Mouse (Mus musculus) heart, embryonic 10.5 days (tissue): ENCODE measurements around the gene Myl6. TPM values are rescaled to one million over a fixed set of nuclear protein-coding genes. Genes with fewer than 3 reads are reported as not detected.

Source experiments
- DNase-seq: peaks from one replicate; pipeline ENCODE4 v3.0.0-alpha.2; 2017; ENCODE audit warnings: low spot score
- H3K27ac ChIP-seq: fragments of 300-500 bp; sonication (generic); 2 replicates; pipeline ENCODE4 v1.5.1; 2016; ENCODE audit warnings: mild to moderate bottlenecking
- H3K27me3 ChIP-seq: fragments of 300-500 bp; sonication (generic); 2 replicates; pipeline ENCODE4 v1.6.1; 2016; ENCODE audit warnings: mild to moderate bottlenecking; ENCODE audit not compliant: poor library complexity, insufficient read depth, severe bottlenecking
- H3K36me3 ChIP-seq: fragments of 300-500 bp; sonication (generic); 2 replicates; pipeline ENCODE4 v1.6.1; 2016; ENCODE audit warnings: mild to moderate bottlenecking, moderate library complexity
- H3K4me1 ChIP-seq: fragments of 300-500 bp; sonication (generic); 2 replicates; pipeline ENCODE4 v1.6.1; 2016; ENCODE audit warnings: mild to moderate bottlenecking
- H3K4me3 ChIP-seq: fragments of 300-500 bp; sonication (generic); 2 replicates; pipeline ENCODE4 v1.5.1; 2016; ENCODE audit warnings: mild to moderate bottlenecking, moderate library complexity
- H3K9me3 ChIP-seq: fragments of 300-500 bp; sonication (generic); 2 replicates; pipeline ENCODE4 v1.6.1; 2016; ENCODE audit warnings: mild to moderate bottlenecking, moderate library complexity
- WGBS: fragments of 180-500 bp; shearing (Covaris S2); methylation state at CpG from one replicate; pipeline ENCODE4 v1.1.7; 2016; 5-methylcytosine and 5-hydroxymethylcytosine counted together
- polyA plus RNA-seq: library from polyadenylated mRNA; unstranded; fragments of >200 nt; fragmentation: Nextera tagmentation; extraction: Ambion mirVana; gene quantifications from 2 replicates; pipeline ENCODE4 v1.2.1, GENCODE M21; 2016

Gene Myl6
- polyA plus RNA-seq, 1 experiment from 2014 or later: 1,508 TPM

GRCm38 (mm10) chr10:128504641-128505370, 10.9 kb upstream of the Myl6 start:
- Histone ChIP-seq H3K9me3 (no peaks in the 10 kb centered on the region), H3K27ac (peak overlapping the region; percentile 17; the same call in 1 of the 2 replicates), H3K27me3 (no peaks in the 10 kb centered on the region), H3K4me3 (no peak overlapping the region), H3K36me3 (peaks cover 7% of the 10 kb centered on the region; the same call in 1 of the 2 replicates), H3K4me1 (peaks cover 13% of the 10 kb centered on the region; the same call in 1 of the 2 replicates)
- DNase-seq: no peak
- WGBS: 71% methylated on average over 9 of the region's 9 CpGs

- 73% methylated on average over 3 of the region's 3 CpGs for WGBS
- no peaks in the 10 kb centered on the region for H3K9me3 ChIP-seq
- peaks cover 4% of the 10 kb centered on the region; the same call in 1 of the 2 replicates for H3K36me3 ChIP-seq
- H3K4me3 ChIP-seq: no peak overlapping the region
- DNase-seq: no peak
- no peaks in the 10 kb centered on the region for H3K27me3 ChIP-seq
- peaks cover 18% of the 10 kb centered on the region; the same call in 1 of the 2 replicates for H3K4me1 ChIP-seq
- peak overlapping the region; percentile 17; the same call in 1 of the 2 replicates for H3K27ac ChIP-seq
Observed at GRCm38 (mm10) chr10:128504012-128504411, 10.1 kb upstream of the Myl6 start.

- H3K27ac ChIP-seq: no peak overlapping the region
- 85% methylated on average over 8 of the region's 8 CpGs for WGBS
Observed at GRCm38 (mm10) chr10:128503532-128503931, 9.6 kb upstream of the Myl6 start.

GRCm38 (mm10) chr10:128502341-128502740, 8.4 kb upstream of the Myl6 start:
- H3K27me3 ChIP-seq: no peaks in the 10 kb centered on the region
- WGBS: 71% methylated on average over 5 of the region's 5 CpGs
- no peaks in the 10 kb centered on the region for H3K9me3 ChIP-seq
- H3K4me1 ChIP-seq: peaks cover 26% of the 10 kb centered on the region
- 0 out of 2 replicates have a peak overlapping the region, but pooled peaks have one; percentile 36 for H3K27ac ChIP-seq
- no peak overlapping the region for H3K4me3 ChIP-seq
- no peak for DNase-seq
- H3K36me3 ChIP-seq: peaks cover 4% of the 10 kb centered on the region; the same call in 1 of the 2 replicates

More at GRCm38 (mm10) chr10:128503532-128503931, 9.6 kb upstream of the Myl6 start:
- Histone ChIP-seq H3K4me3 (no peak overlapping the region), H3K9me3 (no peaks in the 10 kb centered on the region), H3K36me3 (peaks cover 4% of the 10 kb centered on the region; the same call in 1 of the 2 replicates), H3K27me3 (no peaks in the 10 kb centered on the region), H3K4me1 (peaks cover 19% of the 10 kb centered on the region; the same call in 1 of the 2 replicates)
- no peak for DNase-seq

GRCm38 (mm10) chr10:128499116-128499671, 5.2 kb upstream of the Myl6 start:
- Histone ChIP-seq H3K9me3 (no peaks in the 10 kb centered on the region), H3K27me3 (no peaks in the 10 kb centered on the region), H3K4me1 (peaks cover 46% of the 10 kb centered on the region), H3K4me3 (peak overlapping the region; percentile 61), H3K36me3 (no peaks in the 10 kb centered on the region), H3K27ac (peak overlapping the region; percentile 89)
- WGBS: 2% methylated on average over 21 of the region's 21 CpGs
- no peak for DNase-seq

GRCm38 (mm10) chr10:128498590-128498989, 4.6 kb upstream of the Myl6 start, which contains the start of gene Myl6b:
Myl6b (minus strand) TSS chr10:128498685.
- WGBS: under 1% methylated on average over 27 of the region's 27 CpGs
- H3K4me1 ChIP-seq: peaks cover 46% of the 10 kb centered on the region
- H3K27ac ChIP-seq: peak within 1 kb of the TSS; percentile 89
- H3K27me3 ChIP-seq: no peaks in the 10 kb centered on the region
- peak within 1 kb of the TSS; percentile 61 for H3K4me3 ChIP-seq
- H3K36me3 ChIP-seq: no peaks in the 10 kb centered on the region
- no peaks in the 10 kb centered on the region for H3K9me3 ChIP-seq
- peak; percentile 99 for DNase-seq

- no peak for DNase-seq
- no peaks in the 10 kb centered on the region for H3K9me3 ChIP-seq
- H3K27ac ChIP-seq: no peak overlapping the region
- H3K27me3 ChIP-seq: no peaks in the 10 kb centered on the region
- 41% methylated on average over 6 of the region's 6 CpGs for WGBS
- H3K36me3 ChIP-seq: 0 out of 2 replicates have a peak, but pooled peaks cover 1% of the 10 kb centered on the region
- peaks cover 51% of the 10 kb centered on the region for H3K4me1 ChIP-seq
- H3K4me3 ChIP-seq: 0 out of 2 replicates have a peak overlapping the region, but pooled peaks have one; percentile 8
Observed at GRCm38 (mm10) chr10:128497134-128497737, 3.3 kb upstream of the Myl6 start.

- WGBS: 48% methylated on average over 6 of the region's 6 CpGs
- no peak for DNase-seq
- Histone ChIP-seq H3K4me1 (peaks cover 52% of the 10 kb centered on the region), H3K27me3 (no peaks in the 10 kb centered on the region), H3K27ac (peak overlapping the region; percentile 59), H3K9me3 (no peaks in the 10 kb centered on the region), H3K4me3 (peak overlapping the region; percentile 15; the same call in 1 of the 2 replicates), H3K36me3 (peaks cover 7% of the 10 kb centered on the region)
Observed at GRCm38 (mm10) chr10:128496509-128497077, 2.6 kb upstream of the Myl6 start.

GRCm38 (mm10) chr10:128495903-128496302, 2.0 kb upstream of the Myl6 start:
- peaks cover 59% of the 10 kb centered on the region for H3K4me1 ChIP-seq
- no peaks in the 10 kb centered on the region for H3K9me3 ChIP-seq
- H3K27me3 ChIP-seq: no peaks in the 10 kb centered on the region
- WGBS: 82% methylated on average over 4 of the region's 4 CpGs
- 0 out of 2 replicates have a peak overlapping the region, but pooled peaks have one; percentile 59 for H3K27ac ChIP-seq
- no peak for DNase-seq
- peak overlapping the region; percentile 5; the same call in 1 of the 2 replicates for H3K4me3 ChIP-seq
- peaks cover 13% of the 10 kb centered on the region for H3K36me3 ChIP-seq

GRCm38 (mm10) chr10:128495270-128495669, 1.3 kb upstream of the Myl6 start:
- peak overlapping the region; percentile 89 for H3K4me3 ChIP-seq
- DNase-seq: no peak
- peaks cover 64% of the 10 kb centered on the region for H3K4me1 ChIP-seq
- 81% methylated on average over 2 of the region's 2 CpGs for WGBS
- no peaks in the 10 kb centered on the region for H3K9me3 ChIP-seq
- no peaks in the 10 kb centered on the region for H3K27me3 ChIP-seq
- peaks cover 20% of the 10 kb centered on the region for H3K36me3 ChIP-seq
- H3K27ac ChIP-seq: peak overlapping the region; percentile 96

GRCm38 (mm10) chr10:128494667-128495245, 811 bp upstream of the Myl6 start:
- no peak for DNase-seq
- Histone ChIP-seq H3K9me3 (no peaks in the 10 kb centered on the region), H3K27me3 (no peaks in the 10 kb centered on the region), H3K4me3 (peak overlapping the region; percentile 89), H3K4me1 (peaks cover 68% of the 10 kb centered on the region), H3K36me3 (peaks cover 25% of the 10 kb centered on the region), H3K27ac (peak overlapping the region; percentile 96)
- WGBS: 53% methylated on average over 11 of the region's 11 CpGs

- H3K9me3 ChIP-seq: no peaks in the 10 kb centered on the region
- H3K36me3 ChIP-seq: peaks cover 39% of the 10 kb centered on the region
- peak overlapping the region; percentile 96 for H3K27ac ChIP-seq
- DNase-seq: no peak
- 0% methylated on average over 12 of the region's 12 CpGs for WGBS
- H3K4me3 ChIP-seq: peak overlapping the region; percentile 89
- no peaks in the 10 kb centered on the region for H3K27me3 ChIP-seq
- H3K4me1 ChIP-seq: peaks cover 69% of the 10 kb centered on the region
Observed at GRCm38 (mm10) chr10:128493319-128493694, 638 bp downstream of the Myl6 start.
